Mouse (Mus musculus) heart, adult 2 months (tissue): ENCODE measurements around the gene Sumo3. TPM values are rescaled to one million over a fixed set of nuclear protein-coding genes. Genes with fewer than 3 reads are reported as not detected.

Experiments used
- DNase-seq, 2 experiments: peaks; one replicate each; pipeline ENCODE4 v3.0.0; 2021
- H3K27ac ChIP-seq: fragments of 200-600 bp; 2 replicates; pipeline ENCODE4 v1.8.1; 2022
- H3K27me3 ChIP-seq: fragments of 200-500 bp; 2 replicates; pipeline ENCODE4 v1.6.1; 2012; ENCODE audit warnings: mild to moderate bottlenecking, low read length, inconsistent platforms, mixed read lengths; ENCODE audit not compliant: control insufficient read depth, insufficient read depth
- H3K36me3 ChIP-seq: fragments of 200-500 bp; 2 replicates; pipeline ENCODE4 v1.6.1; 2012; ENCODE audit warnings: low read length, inconsistent platforms; ENCODE audit not compliant: control insufficient read depth, insufficient read depth
- H3K4me1 ChIP-seq: fragments of 200-500 bp; 2 replicates; pipeline ENCODE4 v1.6.1; 2011; ENCODE audit warnings: low read length; ENCODE audit not compliant: control insufficient read depth, insufficient read depth
- H3K4me3 ChIP-seq: fragments of 200-600 bp; 2 replicates; pipeline ENCODE4 v1.8.1; 2022
- H3K79me2 ChIP-seq: fragments of 200-500 bp; replicated peaks from 2 replicates; pipeline ENCODE4 v1.6.1; 2012; ENCODE audit warnings: mild to moderate bottlenecking, inconsistent platforms, low read length, moderate library complexity, mixed read lengths; ENCODE audit not compliant: control insufficient read depth, insufficient read depth
- H3K9ac ChIP-seq: fragments of 200-500 bp; 2 replicates; pipeline ENCODE4 v1.6.1; 2012; ENCODE audit warnings: low read depth, mild to moderate bottlenecking, control low read depth, inconsistent platforms, low read length, mixed read lengths
- CTCF ChIP-seq: fragments of 200-600 bp; IDR thresholded peaks from 2 replicates; pipeline ENCODE4 v1.8.1; 2022; ENCODE audit warnings: antibody characterized with exemption, mild to moderate bottlenecking, moderate library complexity
- EP300 ChIP-seq: fragments of 200-500 bp; IDR thresholded peaks from 2 replicates; pipeline ENCODE4 v1.6.1; 2011; ENCODE audit warnings: low read depth, low read length, control low read depth; ENCODE audit not compliant: insufficient read depth
- POLR2A ChIP-seq: fragments of 200-500 bp; IDR thresholded peaks from 2 replicates; pipeline ENCODE4 v1.6.1; 2011; ENCODE audit warnings: mild to moderate bottlenecking, low read depth, low read length, control low read depth; ENCODE audit not compliant: insufficient read depth
- WGBS: fragments of 180-500 bp; shearing (Covaris S2); methylation state at CpG from one replicate; pipeline ENCODE4 v1.1.7; 2018; 5-methylcytosine and 5-hydroxymethylcytosine counted together
- intact Hi-C: fragments of 180-260 bp; cut with DNase I; formaldehyde crosslinking; loops from one replicate; pipeline ENCODE4 v1.15.1; 2025
- polyA plus RNA-seq: library from polyadenylated mRNA; depleted of rRNA; stranded (reverse); fragments of >200 nt; gene quantifications from 2 replicates; pipeline ENCODE4 v1.2.3, GENCODE M21; 2012
- total RNA-seq, 2 experiments: library from RNA; stranded (reverse); gene quantifications; 2 replicates each; pipeline ENCODE4 v1.2.3; 2021

Sumo3 gene
- total and polyA plus RNA-seq, 3 experiments: 66.4 to 122 (median 67.8) TPM

GRCm38 (mm10) chr10:77647461-77647860 lies 41.6 kb downstream of the Sumo3 start:
- Histone ChIP-seq H3K36me3 (no peaks in the 10 kb centered on the region), H3K4me1 (no peaks in the 10 kb centered on the region), H3K27me3 (no peaks in the 10 kb centered on the region), H3K4me3 (no peak overlapping the region), H3K9ac (no peak overlapping the region), H3K27ac (no peak overlapping the region), H3K79me2 (no peaks in the 10 kb centered on the region)
- WGBS: 56% methylated on average over 1 of the region's 1 CpGs
- intact Hi-C loops: no loop called here
- no peak for DNase-seq
- no peak for TF ChIP-seq CTCF
- TF ChIP-seq EP300: no peak
- TF ChIP-seq POLR2A: no peak

- Histone ChIP-seq H3K9ac (no peak overlapping the region), H3K4me3 (no peak overlapping the region), H3K4me1 (no peaks in the 10 kb centered on the region), H3K27ac (no peak overlapping the region), H3K79me2 (no peaks in the 10 kb centered on the region), H3K36me3 (no peaks in the 10 kb centered on the region), H3K27me3 (no peaks in the 10 kb centered on the region)
- TF ChIP-seq CTCF: no peak
- no peak for TF ChIP-seq EP300
- no peak for TF ChIP-seq POLR2A
- DNase-seq: no peak
- WGBS: 84% methylated on average over 8 of the region's 8 CpGs
- intact Hi-C loops: no loop called here
Observed at GRCm38 (mm10) chr10:77647901-77648300, 42.0 kb downstream of the Sumo3 start.

GRCm38 (mm10) chr10:77652046-77652445 lies 46.1 kb downstream of the Sumo3 start:
- Histone ChIP-seq H3K4me3 (no peak overlapping the region), H3K79me2 (no peaks in the 10 kb centered on the region), H3K27ac (no peak overlapping the region), H3K9ac (no peak overlapping the region), H3K27me3 (no peaks in the 10 kb centered on the region), H3K4me1 (no peaks in the 10 kb centered on the region), H3K36me3 (no peaks in the 10 kb centered on the region)
- no peak for DNase-seq
- whole genome bisulfite sequencing: 84% methylated on average over 9 of the region's 9 CpGs
- intact Hi-C loops: no loop called here
- no peak for TF ChIP-seq CTCF
- TF ChIP-seq POLR2A: no peak
- TF ChIP-seq EP300: no peak

- DNase-seq: peak; percentile 42 to 46
- Histone ChIP-seq H3K79me2 (no peaks in the 10 kb centered on the region), H3K4me1 (no peaks in the 10 kb centered on the region), H3K9ac (no peak overlapping the region), H3K27me3 (no peaks in the 10 kb centered on the region), H3K27ac (no peak overlapping the region), H3K4me3 (no peak overlapping the region), H3K36me3 (no peaks in the 10 kb centered on the region)
- no peak for TF ChIP-seq CTCF
- TF ChIP-seq POLR2A: no peak
- TF ChIP-seq EP300: no peak
- intact Hi-C loops: no loop called here
- 54% methylated on average over 15 of the region's 15 CpGs for WGBS
Observed at GRCm38 (mm10) chr10:77658286-77658994, 52.5 kb downstream of the Sumo3 start.

GRCm38 (mm10) chr10:77663949-77664665 lies 58.2 kb downstream of the Sumo3 start:
- DNase-seq: no peak
- Histone ChIP-seq H3K9ac (no peak overlapping the region), H3K79me2 (no peaks in the 10 kb centered on the region), H3K27me3 (no peaks in the 10 kb centered on the region), H3K4me1 (peaks cover 1% of the 10 kb centered on the region; the same call in 1 of the 2 replicates), H3K36me3 (no peaks in the 10 kb centered on the region), H3K4me3 (no peak overlapping the region), H3K27ac (no peak overlapping the region)
- no peak for TF ChIP-seq POLR2A
- TF ChIP-seq EP300: no peak
- TF ChIP-seq CTCF: no peak
- intact Hi-C loops: no loop called here
- 44% methylated on average over 43 of the region's 43 CpGs for WGBS

GRCm38 (mm10) chr10:77666342-77666741 lies 60.4 kb downstream of the Sumo3 start:
- H3K4me1 ChIP-seq: peaks cover 1% of the 10 kb centered on the region; the same call in 1 of the 2 replicates
- H3K9ac ChIP-seq: no peak overlapping the region
- TF ChIP-seq POLR2A: no peak
- TF ChIP-seq CTCF: no peak
- no peak for TF ChIP-seq EP300
- no peak overlapping the region for H3K27ac ChIP-seq
- no peak overlapping the region for H3K4me3 ChIP-seq
- intact Hi-C loops: no loop called here
- no peaks in the 10 kb centered on the region for H3K36me3 ChIP-seq
- whole genome bisulfite sequencing: 50% methylated on average over 8 of the region's 8 CpGs
- H3K27me3 ChIP-seq: no peaks in the 10 kb centered on the region
- DNase-seq: no peak
- no peaks in the 10 kb centered on the region for H3K79me2 ChIP-seq
